Mouse (Mus musculus) frontal cortex, adult 2 months (tissue): ENCODE data around the gene Uncx. TPM values are rescaled to one million over a fixed set of nuclear protein-coding genes. Genes with fewer than 3 reads are reported as not detected.
A peak's percentile ranks its signal among the peaks of the same experiment; 100 is the strongest.
"Not testable (repeated sequence)": the region's sequence is repeated elsewhere in the genome, so short reads cannot be mapped to it uniquely, and the experiment has no call there.

Source experiments
- DNase-seq, 2 experiments: peaks; one replicate each; pipeline ENCODE4 v3.0.0; 2022; ENCODE audit warnings: low spot score in 1 of 2; ENCODE audit errors: extremely low spot score in 1 of 2
- polyA plus RNA-seq: library from polyadenylated mRNA; depleted of rRNA; stranded (reverse); fragments of >200 nt; gene quantifications from 2 replicates; pipeline ENCODE4 v1.2.3, GENCODE M21; 2012

The Uncx gene
- polyA plus RNA-seq, 1 experiment = 0.08 TPM

- DNase-seq = no peak
Observed at GRCm38 (mm10) chr5:139559782-139560181, 16.5 kb downstream of the Uncx start.

GRCm38 (mm10) chr5:139561363-139562001 lies 18.2 kb downstream of the Uncx start:
- no peak for DNase-seq

GRCm38 (mm10) chr5:139564663-139565062 lies 21.4 kb downstream of the Uncx start:
- no peak for DNase-seq

GRCm38 (mm10) chr5:139565462-139565861 lies 22.2 kb downstream of the Uncx start:
- DNase-seq = no peak

DNA sequence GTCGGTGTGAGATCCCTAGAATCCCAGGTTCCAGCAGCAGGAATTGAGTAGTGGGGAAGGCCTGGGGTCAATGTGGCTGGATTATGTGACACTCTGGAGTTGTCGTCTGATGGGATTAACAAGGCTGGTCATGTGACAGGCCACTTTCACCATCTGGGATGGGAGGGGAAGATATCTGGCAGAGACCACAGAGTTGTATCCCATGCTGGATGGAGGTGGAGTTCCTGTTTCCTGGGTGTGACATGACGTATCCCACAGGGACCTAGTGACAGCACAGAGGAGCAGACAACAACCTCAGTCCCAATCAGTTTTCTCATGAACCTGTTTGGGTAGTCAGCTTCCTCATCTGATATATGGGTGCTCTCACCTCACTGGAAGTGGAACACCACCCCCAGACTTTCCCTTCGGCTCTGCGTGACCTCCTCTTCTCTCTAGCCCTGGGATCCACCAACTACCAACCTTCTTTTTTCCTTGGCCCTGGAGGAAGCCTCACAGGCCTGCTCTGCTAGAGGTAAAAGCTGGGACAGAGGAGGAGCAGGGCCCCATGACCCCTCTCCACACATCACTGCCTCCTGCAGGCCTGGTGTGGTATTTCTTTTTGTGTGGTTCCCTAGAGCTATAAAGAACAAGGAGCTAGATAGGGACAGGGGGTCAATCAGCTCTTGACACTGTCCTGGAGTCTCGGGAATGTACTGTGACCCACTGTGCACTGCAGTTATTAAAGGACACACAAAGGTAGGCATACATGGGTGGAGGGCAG lies 23.5 kb downstream of the Uncx start:
- DNase-seq = no peak

DNA sequence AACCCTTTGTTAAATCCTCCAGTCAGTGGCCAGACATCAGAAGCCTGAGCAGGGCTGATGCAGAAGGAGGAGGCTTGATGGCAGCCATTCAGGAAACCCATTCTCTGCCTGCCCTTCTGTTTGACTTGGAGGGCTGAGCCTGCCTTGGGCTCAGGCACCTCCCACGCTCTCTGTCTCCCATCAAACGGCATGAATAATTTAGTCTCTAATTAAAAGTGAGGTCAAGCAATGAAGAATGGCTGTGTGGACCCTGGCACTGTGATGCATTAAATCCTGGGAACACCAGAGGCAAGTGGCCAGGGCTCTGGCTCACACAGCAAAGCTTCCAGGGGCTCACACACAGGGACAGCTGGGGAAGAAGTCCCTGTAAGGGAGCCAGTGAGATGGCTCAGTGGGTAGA lies 24.8 kb downstream of the Uncx start:
- DNase-seq = no peak

DNA sequence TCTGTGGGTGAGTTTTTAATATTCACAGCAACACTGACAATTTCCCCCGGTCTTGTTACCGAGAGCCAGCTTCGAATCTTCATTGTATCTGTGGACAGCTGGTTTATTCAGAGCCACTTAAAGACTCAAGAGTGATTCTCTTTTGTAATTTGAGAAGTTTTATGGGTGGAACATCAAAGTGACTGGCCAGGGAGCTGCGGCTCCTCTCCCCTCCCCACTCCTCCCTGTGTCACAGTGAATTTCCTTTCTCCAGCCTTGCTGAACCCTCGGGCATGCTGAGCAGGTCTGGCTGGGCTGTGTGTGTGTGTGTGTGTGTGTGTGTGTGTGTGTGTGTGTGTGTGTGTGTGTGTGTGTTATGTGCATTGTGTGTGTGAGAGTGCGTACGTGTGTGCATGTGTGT lies 29.2 kb downstream of the Uncx start:
- DNase-seq = no peak

DNA sequence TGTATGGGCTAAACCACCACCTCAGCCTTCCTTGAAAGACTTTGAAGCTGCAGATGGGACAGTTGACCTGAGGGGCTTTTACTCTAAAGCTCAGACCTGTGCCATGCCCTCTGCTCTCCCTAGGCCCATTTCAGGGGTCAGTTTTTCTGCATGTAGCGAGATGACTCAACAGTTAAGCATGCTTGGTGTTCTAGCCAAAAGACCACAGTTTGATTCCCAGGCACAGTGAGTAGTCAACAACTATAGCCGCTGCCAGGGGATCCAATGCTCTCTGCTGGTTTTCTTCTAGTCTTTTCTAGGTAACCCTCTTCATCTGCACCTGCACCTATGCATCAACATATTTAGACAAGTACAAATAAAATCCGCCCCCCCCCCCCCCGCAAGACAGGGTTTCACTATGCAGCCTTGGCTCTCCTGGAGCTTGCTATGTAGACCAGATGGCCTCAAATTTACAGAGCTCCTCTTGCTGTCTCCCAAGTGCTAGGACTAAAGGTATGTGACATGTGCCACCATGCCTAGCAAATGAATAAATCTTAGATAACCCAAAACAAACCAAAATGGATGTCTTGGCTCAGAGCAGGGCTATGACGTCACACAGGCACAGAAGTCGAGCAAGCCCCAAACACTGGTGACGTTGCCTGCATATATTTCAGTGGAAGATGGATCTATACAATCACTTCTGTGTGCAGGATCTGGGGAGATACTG lies 30.5 kb downstream of the Uncx start:
- DNase-seq = no peak

GRCm38 (mm10) chr5:139575054-139575453 lies 31.8 kb downstream of the Uncx start:
- no peak for DNase-seq

- no peak for DNase-seq
Observed at GRCm38 (mm10) chr5:139580171-139580743, 37.0 kb downstream of the Uncx start.

DNA sequence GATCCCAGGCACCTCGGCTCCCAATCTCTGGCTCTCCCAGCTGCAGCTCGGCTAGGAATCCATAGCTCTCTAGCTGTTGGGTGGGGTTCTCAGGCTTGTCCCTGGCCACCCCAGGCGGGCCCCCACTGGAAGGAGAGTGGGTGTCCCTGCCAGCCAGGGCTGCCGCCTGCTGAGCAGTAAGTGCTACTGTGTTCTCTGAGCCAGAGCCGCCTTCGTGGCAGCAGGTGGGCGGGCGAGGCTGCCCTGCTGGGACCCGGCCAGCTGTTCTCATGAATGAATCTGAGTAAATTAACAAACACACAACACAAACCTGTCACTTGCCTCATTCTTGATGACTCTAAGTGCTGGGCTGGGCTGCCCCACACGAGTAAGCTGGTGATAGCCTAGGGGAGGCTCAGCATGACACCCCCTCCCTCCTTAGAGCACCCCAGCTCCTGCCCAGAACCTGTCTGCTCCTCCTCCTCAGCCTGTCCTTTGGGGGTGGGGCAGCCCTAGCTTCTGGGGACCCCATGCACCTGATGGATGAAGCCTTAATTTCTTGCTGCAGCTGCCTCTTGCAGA lies 38.1 kb downstream of the Uncx start:
- DNase-seq = peak in 1 of 2 experiments; percentile 12

GRCm38 (mm10) chr5:139584971-139585747 lies 41.9 kb downstream of the Uncx start:
- no peak for DNase-seq

- no peak for DNase-seq
Observed at GRCm38 (mm10) chr5:139585748-139586060, 42.4 kb downstream of the Uncx start.

- DNase-seq = not testable (repeated sequence)
Observed at GRCm38 (mm10) chr5:139587459-139587858, 44.2 kb downstream of the Uncx start.

- not testable (repeated sequence) for DNase-seq
Observed at GRCm38 (mm10) chr5:139590682-139591360, 47.5 kb downstream of the Uncx start.

DNA sequence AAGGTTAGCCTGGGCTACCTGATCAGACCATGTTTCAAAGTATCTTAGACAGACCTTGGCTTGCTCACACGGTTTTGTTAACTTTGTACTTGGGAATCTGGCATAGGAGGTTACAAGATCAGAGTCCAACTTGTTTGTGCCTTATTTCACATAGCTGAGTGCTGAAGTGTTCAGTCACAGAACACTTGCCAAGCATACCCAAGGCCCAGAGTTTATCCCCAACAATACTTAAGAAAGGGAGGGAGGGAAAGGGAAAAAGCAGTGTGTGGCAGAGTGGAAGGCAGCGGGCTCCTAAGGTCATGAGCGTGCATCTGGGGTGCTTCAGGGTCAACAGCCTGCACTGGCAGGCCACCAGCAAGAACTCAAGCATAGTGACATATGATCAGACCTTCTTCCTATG lies 48.7 kb downstream of the Uncx start:
- DNase-seq = no peak

GRCm38 (mm10) chr5:139592850-139593249 lies 49.6 kb downstream of the Uncx start:
- DNase-seq = no peak

DNA sequence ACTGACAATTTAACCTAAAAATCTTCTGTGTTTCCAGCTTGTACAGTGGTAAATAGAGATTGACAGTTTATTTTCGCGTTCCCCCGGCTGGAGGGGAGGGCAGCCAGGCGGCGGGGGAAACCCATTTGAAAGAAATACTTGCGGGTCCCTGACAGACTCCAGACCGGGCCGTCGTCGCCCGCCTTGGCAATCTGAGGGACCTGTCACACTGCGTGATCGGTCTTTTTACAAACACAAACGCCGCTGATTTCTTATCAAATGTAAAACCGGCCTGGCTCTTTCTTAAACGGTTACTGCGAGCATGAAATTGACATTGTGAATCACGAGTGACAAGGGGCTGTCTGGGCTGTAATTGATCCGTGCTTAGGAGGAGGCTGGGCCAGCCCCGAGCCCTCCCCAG lies 50.5 kb downstream of the Uncx start:
- DNase-seq = no peak

DNA sequence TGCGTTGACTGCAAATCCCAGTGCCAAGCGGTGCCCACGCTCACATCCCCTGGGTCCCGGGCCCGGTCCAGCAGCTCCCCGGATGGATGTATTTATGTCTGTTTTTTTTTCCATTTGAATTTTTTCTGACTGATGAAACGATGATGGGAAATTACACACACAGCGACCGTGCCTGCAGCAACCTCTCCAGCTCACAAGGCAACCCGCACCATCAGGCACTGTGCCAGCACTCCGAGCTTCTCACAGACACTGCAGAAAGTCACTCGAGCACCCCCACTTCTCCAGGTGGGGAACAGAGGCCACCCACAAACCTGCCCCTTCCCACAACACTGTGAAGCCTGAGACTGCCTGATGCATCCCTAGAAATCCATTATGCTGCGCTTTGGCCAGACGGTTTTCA lies 51.7 kb downstream of the Uncx start:
- no peak for DNase-seq
